Mouse (Mus musculus): Measurements from ENCODE around the gene Spdye4c.

Gene Spdye4c

DNA sequence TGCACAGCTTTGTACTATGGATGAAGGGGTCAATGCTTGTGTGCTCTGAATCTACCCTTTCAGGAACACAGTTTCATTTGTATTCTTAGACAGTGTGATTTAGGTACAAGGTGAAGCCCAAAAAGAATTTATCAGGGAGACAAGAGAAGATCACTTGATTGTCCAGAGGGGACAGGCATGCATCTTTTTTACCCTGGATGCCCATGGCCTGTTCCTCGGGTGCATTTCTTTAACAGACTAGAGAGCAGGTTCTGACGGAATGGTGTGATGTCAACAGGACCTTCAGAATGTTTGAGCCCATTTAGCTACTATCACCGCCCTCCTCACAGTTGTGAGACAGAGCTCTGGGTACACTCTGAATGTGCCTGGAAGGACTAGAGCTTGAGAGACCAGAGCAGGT is at the start of gene Spdye4c:
Spdye4c (plus strand) TSS at position 301 of the 400 bp plus-strand sequence.
- no peak for DNase-seq

DNA sequence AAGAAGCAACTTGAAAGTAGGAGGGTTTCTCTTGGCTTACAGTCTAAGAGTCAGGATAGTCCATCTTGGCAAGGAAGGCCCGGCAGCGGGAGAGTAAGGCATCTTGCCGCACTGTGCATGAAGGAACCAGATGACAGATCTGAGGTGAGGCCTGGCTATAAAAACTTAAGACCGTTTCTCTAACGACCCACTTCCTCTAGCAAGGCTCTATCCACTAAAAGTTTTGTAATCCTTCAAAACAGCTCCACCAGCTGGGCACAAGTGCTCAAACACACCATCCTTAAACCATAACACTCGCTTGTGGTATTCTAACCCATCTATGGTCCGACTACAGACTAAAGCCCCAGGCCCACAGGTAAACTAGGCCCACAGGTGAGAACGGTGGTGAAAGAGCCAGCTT is 47.5 kb upstream of the Spdye4c start:
- DNase-seq = no peak

DNA sequence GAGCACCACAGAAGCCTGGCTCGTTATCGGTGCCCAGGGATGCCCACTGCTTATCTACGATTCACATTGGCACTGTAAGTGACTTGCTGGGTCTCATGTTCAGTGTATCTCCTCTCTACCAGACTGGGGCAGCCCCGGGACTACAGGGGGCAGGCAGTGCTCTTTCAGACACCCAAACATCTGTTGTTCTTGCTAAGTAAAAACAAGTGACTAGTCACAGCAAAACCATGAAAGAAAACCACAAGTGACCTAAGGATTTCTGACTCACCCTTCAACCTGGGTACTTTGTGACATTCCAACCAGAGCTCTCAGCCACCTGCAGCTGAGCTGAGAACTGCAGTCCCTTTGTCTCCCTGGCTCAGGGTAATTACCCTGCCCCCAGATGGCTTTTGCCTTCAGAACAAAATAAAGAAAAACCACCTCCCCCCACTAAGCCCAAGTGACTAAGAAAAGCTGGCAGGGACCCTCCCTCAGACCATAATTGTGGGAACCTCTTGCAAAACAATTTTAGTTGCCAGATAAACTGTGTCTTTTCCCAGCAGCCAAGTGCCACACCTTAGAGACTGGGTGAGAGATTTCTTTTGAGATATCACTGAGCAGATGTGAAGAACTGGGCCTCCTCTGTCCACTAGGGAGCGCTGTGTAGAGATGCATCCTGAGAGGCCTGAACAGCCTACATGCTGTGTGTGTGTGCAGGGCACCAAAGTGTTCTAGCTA is 46.4 kb upstream of the Spdye4c start:
- peak; percentile 60 to 64 for DNase-seq

DNA sequence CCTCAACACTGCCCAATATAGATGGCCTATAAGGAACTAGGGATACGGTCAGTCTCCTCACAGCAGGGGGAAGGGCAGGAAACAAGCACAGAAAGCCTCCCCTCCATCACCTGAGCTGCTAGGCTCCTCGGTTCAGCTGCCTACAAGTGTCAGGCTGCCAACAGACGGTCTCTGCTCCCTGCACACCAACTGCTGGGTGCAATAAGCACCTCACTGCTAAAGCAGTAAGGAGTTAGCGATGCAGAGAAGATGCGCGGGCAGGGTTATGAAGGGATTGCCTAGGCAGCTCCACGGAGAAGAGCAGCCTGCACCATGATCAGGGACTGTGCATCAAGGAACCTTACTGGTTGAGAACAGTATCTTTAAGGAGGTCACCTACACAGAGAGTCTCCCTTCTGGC is 45.6 kb upstream of the Spdye4c start:
- no peak for DNase-seq

DNA sequence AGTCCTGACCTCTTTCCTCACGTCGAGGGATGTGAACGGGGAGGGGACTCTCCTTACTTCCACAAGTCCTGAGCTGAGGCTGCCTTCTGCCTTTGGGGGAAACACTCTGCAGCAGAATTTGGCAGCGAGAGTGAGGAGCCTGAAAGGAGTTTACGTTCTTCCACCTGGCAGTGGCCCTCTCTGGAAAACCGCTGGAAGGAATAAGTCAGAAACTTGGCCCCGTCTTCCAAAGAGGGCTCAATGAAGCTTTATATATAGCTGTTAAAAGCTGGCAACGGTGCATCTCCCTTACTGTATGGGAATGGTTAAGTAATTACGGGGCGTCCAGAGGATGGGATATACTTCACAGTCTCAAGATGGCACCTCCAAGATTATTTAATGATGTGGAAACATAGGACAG is 43.9 kb upstream of the Spdye4c start:
- no peak for DNase-seq

DNA sequence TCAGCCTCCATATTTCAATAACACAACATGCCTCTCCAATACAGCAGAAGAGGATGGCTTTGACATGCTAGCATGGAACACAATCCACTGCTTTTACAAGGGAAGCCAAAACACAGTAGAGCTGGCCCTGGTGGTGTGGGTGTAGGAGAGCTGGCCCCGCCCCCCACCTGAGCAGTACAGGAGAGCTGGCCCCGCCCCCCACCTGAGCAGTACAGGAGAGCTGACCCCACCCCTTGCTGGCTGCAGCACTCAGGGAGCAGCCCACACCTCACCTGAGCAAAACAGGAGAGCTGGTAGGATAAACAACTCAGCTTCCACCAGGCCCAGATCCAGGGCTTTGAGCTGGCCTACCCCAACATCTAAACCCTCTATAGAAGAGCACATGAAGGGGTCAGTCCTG is 42.7 kb upstream of the Spdye4c start:
- DNase-seq = no peak

DNA sequence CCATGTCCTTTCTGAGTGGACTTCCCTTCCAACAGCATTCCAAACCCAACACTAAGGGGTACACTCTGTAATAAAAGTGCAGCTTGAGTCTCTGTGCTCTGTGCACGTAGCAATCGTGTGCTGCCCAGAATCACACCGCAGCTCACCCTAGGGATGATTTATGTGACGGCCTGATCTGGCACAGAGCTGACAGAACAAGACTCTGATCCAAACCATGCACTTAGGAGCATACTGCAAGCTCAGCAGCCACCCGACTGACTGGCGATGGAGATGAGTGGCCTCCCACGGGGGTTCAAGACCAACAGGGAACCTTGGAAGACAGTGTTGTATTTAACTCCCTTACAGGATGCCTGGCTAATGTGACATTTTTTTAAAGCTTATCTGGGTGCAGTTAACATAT is 41.4 kb upstream of the Spdye4c start:
- no peak for DNase-seq

DNA sequence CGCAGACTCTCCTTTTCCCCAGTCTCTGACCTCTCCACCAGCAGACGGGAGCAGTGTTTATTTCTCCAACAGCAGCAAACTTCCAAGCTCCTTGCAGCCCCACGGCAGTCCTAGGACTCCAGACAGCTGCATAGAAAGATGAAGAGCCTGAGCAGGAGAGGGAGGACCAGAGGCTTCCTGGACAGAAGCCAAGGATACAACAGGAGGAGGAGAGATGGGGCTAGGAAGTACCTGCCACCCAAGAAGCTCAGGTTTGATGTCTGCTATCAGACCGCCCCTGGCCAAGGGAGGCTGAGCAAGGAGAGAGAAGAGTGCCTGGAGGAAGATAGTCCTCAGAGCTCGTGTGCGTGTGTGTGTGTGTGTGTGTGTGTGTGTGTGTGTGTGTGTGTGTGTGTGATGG is 41.0 kb upstream of the Spdye4c start:
- no peak for DNase-seq

DNA sequence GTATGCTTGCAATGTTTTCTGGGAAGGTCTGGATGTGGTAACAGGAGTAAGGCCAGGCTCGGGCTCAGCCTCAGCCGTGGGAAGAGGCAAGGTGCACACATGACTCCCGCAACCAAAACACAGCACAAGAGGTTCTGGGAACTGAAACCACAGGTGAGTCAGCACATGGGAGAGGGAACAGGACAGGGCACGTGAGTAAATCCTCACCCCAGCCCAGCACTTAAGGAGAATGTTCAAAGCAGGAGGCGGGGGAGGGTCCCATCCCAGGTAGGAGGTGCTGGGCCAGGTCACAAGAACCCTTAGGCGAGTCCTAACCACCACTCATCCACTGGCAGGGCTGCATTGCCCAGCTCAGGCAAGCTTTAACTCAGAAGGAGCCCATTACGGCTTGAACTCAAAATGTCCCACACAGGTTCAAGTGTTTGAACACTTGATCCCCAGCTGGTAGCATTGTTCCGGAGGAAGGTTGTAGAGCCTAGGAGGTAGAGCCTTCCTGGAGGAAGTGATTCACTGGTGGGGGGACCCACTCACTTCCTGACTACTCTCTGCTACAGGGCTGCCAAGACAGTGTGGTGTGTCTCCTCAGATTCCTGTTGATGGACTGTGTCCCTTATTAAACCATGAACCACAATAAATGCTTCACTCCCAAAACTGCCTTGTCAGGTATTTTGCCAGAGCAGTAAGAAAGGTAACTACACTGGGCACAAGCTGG is 38.8 kb upstream of the Spdye4c start:
- no peak for DNase-seq

DNA sequence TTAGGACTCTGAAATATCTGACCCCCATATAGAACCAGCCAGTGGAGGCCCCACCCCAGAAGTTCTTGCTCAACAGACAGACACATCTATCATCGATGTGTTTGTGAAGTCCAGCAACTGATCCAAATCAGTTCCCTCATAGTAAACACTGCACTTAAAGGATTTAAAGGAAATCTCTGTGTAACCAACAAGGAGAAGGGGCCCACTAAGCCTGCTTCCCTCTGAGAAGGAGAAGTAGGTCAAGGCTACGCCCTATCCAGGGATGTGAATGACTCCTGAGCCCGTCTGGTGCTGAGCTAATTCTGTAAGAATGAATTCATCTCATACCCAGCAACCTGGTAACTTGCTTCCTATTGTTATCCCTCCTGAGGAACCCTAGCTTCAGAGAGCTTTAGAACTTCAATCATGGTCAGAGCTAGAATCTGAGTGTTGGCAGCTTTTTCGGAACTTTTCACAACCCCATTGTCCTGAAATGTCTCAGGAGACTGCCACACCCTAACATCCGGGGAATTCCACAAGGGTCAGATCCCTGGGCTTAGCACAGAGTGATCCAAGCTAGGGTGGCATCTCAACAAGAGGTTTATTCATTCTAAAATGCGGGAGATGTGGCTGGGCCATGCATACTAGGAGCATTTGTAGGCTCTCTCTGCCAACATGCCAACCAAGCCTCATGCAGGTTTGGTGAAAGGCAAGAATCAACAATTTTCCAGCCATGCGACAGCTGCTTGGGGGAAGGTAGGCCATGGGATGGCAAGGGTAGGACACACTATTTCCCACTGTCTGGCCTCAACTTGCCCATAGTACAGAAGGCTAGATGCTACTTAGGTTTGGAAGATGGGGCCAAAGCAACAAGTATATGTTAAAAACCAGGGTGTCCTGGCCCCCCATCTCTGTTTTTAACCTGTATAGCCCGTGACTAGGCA is 38.0 kb upstream of the Spdye4c start:
- no peak for DNase-seq

DNA sequence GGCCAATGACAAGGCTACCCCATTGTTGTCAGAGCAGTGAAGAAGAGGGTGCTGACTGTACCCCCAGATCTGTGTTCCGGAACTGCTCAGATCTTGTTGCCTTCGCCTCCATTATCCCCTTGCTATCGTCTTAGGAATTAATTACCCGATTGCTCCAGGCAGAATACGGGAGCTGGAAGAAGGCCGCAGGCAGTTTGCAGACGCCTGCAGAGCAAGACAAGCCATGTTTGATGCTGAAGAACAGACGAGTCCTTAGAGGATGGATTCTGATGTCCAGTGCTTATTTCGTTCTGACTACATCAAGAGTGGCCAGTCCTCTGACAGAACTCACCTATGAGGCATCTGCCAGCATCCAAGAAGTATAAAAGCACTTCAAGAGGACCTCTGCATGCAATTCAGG is 35.9 kb upstream of the Spdye4c start:
- no peak for DNase-seq

DNA sequence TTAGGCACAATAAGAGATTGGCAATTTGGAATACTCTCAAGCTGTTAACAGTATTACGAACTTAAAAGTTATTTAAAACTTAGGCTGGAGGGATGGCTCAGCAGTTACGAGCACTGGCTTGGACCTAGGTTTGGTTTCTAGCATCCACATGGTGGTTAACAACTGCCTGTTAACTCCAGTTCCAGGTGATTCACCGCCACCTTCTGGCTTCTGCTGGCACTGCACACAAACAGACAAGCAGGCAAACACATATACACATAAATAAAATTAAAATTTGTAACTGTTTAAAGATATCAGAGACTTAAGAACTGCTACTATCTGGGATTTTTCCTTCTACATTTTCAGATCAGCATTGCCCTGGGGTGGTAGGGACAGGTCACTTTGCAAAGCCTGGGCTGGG is 26.8 kb upstream of the Spdye4c start:
- no peak for DNase-seq

DNA sequence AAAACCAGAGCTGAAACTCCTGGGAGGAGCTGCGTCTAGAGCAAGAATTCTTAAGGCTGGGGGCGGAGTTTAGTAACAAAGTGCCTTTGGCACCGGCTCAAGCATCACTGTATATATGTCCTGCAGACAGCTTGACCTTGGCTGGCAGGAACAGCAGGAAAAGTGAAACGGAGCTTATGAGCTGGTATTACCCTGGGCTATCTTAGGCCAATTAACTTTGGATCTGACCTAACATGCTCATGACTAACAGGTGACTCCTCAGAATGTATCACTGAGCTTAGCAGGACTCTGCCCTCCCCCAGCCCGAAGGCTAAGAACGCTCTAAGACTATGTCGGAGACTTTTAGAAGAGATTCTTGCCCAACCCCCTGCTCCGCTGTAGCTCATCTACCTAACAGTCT is 25.1 kb upstream of the Spdye4c start:
- no peak for DNase-seq

DNA sequence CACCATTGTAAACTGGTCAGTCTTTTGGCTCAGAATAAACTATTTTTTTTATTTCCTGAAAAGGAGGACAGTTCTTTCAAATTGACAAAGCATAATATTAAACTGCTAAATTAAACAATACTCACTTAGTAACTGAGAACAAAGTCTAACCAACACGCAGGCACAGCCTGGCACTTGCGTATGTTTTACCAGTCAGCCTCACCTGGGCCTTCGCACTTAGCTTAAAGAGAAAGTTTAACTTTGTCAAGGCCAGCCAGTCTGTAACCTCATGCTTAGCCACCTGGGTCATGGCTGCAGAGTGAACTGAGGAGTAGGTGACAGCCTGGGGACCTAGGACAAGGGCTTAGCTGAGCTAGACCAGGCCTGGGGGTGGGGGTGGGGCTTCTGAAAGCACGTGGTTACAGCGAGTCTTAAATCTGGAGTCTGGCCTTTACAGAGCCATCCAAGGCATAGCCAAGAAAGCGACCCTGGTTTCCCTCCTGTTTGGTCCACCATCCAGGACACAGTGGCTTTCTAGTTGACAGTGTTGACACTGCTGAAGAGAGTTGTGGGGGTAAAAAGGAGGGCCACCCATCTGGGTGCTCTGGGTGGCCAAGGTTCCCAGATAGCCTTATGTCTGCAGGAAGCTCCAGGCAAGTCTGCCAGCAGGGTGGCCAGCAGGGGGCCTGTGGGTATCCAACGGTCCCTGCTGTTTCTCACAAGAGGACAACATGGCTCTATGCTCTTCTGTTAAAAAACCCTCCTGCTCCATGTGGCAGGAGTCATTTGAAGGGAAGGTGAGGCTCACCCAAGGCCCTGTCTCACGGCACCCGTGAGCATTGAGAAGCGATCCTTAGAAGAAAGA is 24.5 kb upstream of the Spdye4c start:
- peak in 1 of 2 experiments; percentile 19 for DNase-seq

DNA sequence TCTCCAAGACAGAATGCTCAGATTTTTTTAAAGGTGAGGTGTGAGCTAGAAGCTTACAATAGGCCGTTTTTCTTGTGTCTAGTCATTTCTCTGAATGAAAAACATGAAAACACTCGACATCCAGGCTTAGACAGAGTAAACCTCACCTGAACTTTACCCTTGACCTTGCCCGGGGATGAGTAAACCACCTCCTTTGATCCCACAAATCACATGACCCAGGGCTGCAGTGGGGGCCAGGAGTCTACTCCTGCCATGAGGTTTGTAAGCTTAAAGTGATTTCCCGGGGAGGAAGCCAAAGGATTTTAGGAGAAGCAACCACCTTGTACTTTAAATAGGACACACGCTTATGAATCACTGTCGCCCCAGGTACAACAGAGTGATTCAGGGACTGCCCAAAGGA is 23.0 kb upstream of the Spdye4c start:
- no peak for DNase-seq

DNA sequence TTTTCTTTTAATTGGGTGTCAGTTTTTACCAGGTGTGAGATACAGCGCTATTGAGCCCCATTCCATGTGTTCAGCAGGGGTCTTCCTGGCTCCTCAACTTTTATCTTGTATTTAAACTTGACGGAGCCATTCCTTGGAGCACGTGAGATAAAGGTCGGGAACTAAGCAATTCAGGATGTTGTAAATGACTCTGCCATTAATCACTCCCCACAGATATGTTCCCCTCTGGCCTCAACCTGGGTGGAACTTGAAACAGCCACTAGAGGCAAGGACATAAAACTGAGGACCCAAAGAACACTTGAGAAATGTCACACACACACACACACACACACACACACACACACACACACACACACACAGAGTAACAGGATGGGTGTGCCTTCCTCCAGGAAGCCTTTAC is 22.5 kb upstream of the Spdye4c start:
- no peak for DNase-seq

DNA sequence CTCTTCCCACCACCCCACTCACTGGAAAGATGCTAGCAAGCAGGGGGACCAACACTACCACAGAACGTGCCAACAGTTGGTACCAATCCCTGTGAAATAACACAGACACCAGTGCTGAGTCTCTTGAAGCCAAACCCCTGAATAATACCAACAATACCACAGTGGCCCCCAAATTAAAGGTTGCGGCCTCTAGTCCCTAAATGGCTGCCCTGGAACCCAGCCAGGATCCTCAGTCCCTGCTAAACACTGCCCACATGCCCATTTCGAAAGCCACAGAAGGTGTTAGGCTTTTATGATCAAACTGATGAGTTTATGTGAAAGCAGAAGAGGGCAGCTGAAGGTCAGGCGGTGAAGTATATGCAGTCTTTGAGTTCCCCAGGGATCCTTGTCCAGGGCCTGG is 20.0 kb upstream of the Spdye4c start:
- no peak for DNase-seq

DNA sequence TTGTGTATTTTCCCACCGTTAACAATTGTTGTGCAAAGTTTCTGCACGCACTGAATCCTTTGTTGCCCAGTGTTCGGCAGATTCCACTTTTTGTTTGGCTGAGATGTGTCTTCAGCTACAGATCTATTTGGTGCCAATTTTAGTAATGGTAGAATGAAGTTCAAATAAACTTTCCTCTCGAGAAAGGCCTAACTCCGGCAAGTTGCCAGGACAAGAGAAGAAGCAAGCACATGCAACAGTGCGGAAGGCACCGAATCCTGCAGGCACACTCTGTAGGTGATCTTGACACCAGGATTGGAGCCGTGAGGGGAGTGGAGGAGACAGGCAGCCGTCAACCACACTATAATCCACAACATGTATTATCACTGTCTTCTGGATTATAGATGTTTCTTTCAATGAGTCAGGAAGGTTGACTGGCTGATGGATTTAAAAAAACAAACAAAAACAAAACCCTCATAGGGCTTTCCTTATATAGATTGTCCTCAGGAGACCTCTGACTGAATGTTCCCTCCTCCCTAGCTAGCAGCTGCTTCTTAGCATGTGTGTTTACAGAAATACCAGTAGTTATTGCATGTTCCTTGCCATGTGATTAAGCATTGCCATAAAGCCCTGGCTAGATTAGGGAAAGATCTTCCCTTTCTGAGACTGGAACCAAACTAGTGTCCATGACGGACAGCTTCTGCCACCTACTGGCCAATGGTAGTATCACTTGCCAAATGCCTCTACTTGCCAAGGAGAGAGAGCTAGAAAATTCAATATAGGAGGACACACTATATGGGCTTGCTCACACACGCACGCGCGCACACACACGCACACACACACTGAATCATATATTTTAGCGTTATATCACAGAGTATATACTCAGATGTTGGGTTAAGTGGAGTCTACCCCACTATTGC is 18.0 kb upstream of the Spdye4c start:
- DNase-seq = peak; percentile 56 to 69

DNA sequence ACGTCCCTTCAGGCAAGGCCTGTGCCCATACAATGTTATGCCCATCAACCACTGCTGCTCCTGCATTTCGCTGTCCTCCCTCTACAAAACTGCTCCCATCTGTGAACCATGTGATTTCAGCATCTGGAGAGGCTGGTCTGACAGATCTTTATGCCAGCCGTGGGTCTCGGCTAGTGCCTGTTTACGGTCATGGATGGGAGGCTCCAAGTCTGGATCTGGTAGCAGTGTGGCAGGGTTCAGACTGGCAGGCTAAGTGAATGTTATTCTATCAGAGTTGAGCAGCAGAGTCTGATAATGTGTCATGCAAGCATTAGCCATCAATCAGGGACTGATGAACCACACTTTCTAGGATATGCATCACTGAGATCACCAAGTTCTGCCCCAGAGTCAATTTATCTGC is 8.1 kb upstream of the Spdye4c start:
- no peak for DNase-seq

DNA sequence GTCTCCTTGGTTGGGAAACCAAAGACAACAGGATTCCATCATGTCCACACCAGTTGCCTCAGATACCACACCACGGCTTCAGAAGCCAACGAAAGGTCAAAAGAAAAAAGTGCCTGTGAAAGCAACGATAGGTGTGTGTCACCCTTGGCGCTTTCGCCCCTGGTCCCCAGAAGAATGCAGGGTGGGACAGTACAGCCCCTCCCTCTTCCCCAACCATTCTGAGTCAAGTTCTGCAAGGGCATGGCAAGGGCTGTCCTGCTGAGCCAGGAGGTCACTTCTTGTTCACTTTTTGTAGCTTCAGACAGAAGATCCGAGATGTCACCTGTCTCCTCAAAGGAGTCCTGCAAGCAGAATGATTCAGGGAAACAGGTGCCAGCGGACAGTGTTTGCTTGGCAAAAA is 1.3 kb downstream of the Spdye4c start:
- DNase-seq = no peak

DNA sequence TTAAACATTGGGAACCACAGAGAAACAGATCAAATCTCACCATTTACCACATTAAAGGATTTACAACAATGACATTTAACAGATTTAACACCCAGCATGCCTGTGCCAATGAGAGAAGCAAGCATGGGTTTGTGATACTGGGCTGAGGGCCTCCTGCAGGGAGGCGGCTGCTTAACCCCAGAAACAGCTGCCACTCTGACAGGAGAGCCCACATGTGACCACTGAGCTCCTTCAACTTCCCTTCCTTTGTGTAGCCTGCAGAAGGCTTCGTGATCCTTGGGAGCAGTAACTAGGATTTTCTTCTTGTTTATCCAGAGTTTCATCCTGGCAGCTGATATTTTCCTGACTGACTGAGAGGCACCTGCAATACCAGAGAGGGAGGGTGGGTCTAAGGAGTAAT is 10.5 kb downstream of the Spdye4c start:
- DNase-seq = no peak

DNA sequence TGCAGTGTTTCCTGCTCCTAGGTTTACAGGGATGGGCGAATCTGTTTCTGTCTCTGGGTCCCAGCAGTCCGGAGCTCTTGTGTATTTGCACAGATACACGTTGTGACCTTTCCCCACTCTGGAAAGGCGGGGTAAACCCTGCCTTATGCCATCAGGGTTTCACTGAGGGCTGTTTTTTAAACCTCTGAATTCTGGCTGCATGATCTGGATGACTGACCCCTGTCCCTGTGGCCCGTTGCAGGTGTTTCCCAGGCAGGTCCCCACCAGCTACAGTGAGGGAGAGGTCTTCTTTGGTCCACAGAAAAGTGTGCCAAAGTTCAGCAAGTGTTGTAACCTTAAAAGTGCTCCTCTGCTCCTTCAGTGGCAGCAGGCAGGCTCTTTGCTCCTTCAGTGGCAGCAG is 18.3 kb downstream of the Spdye4c start:
- DNase-seq = no peak
